Mouse (Mus musculus) layer of hippocampus, postnatal 36 days (tissue): ENCODE data around the gene Gm45623. TPM values are rescaled to one million over a fixed set of nuclear protein-coding genes. Genes with fewer than 3 reads are reported as not detected.

Experiments used
- total RNA-seq, 2 experiments: library from RNA; stranded (reverse); gene quantifications; 2 replicates each; pipeline ENCODE4 v1.2.3; 2021

The Gm45623 gene
- total RNA-seq, 2 experiments from 2014 or later = 0.96 to 1.0 TPM

Other genes with a start within 250 kb of the Gm45623 start
- 1 to 10 TPM; 5.1 to 6.1 TPM for gene Fbxl21, start 231.4 kb downstream of the Gm45623 start, total RNA-seq
- not detected for gene Lect2, start 205.3 kb downstream of the Gm45623 start, total RNA-seq
- gene Tgfbi, start 144.3 kb downstream of the Gm45623 start, total RNA-seq = 1 to 10 TPM; 2.8 to 3.4 TPM
- 10 to 100 TPM; 26.5 to 32.7 TPM for gene Smad5, start 50.8 kb downstream of the Gm45623 start, total RNA-seq
- gene Trpc7, start 142.2 kb upstream of the Gm45623 start, total RNA-seq = 1 to 10 TPM; 2.2 to 3.0 TPM